Mouse (Mus musculus) gastrocnemius, postnatal 36 days (tissue): ENCODE data around the gene Tex264. TPM values are rescaled to one million over a fixed set of nuclear protein-coding genes. Genes with fewer than 3 reads are reported as not detected.

ENCODE experiments used
- DNase-seq, 2 experiments: peaks; one replicate each; pipeline ENCODE4 v3.0.0; 2022
- intact Hi-C: fragments of 180-260 bp; cut with DNase I; formaldehyde crosslinking; loops from one replicate; pipeline ENCODE4 v1.15.1; 2025
- total RNA-seq, 2 experiments: library from RNA; stranded (reverse); gene quantifications; 2 replicates each; pipeline ENCODE4 v1.2.3; 2021

Tex264 gene
- total RNA-seq, 2 experiments from 2014 or later = 26.0 to 27.3 TPM

DNA sequence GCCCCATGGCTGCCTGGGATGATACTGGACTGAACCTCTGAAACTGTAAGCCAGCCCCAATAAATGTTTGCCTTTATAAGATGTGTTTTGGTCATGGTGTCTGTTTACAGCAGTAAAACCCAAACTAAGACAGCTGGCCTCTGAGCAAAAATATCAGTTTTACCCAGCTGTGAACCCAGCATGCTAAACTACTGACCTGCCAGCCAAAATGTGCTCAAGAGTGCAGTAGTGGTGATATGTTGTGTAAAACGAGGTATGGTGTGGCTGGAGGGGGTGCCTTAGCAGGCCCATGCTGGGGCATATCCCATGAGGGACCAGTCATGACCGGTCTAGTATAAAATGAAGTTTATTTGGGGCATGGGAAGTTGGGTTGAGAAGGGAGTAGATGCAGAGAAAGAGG is 71.8 kb downstream of the Tex264 start:
- no peak for DNase-seq
- intact Hi-C loops = no loop called here

DNA sequence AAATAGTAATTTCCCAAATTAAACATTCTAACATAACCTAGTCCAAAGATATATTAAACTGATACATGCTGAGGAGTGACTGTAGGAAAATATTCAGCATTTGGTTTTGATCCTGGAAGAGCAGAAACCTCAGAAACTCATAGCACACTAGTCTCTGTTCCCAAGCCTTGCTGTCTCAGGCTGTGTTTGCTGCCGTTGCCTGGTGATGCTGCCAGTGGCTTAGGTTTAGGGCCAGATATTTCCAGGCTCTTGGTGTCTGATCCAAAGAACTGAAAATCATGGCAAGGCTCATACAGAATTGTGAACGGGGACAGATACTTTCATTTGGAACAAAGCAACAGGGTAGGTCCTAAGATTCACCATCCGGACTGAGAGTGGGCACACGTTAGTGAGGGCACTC is 75.0 kb downstream of the Tex264 start:
- no peak for DNase-seq
- intact Hi-C loops = no loop called here

Other genes starting within 250 kb of the Tex264 start
- 10 to 100 TPM in 1 of 2 experiments, 1 to 10 TPM in 1; 9.0 to 12.3 TPM for gene Acy1, start 247.6 kb downstream of the Tex264 start, total RNA-seq
- 1 to 10 TPM; 3.5 to 4.5 TPM for gene Abhd14b, start 238.5 kb downstream of the Tex264 start, total RNA-seq
- 10 to 100 TPM; 14.6 to 15.7 TPM for gene Abhd14a, start 238.2 kb downstream of the Tex264 start, total RNA-seq
- 10 to 100 TPM; 58.0 to 58.3 TPM for gene Pcbp4, start 232.6 kb downstream of the Tex264 start, total RNA-seq
- gene Gpr62, start 220.0 kb downstream of the Tex264 start, total RNA-seq = under 1 TPM in 1 of 2 experiments, not detected in 1; 0.30 TPM
- 10 to 100 TPM; 16.7 to 22.2 TPM for gene Rrp9, start 210.0 kb downstream of the Tex264 start, total RNA-seq
- 10 to 100 TPM; 62.1 to 78.7 TPM for gene Parp3, start 209.0 kb downstream of the Tex264 start, total RNA-seq
- gene Iqcf1, start 186.0 kb downstream of the Tex264 start, total RNA-seq = not detected
- gene Iqcf5, start 171.4 kb downstream of the Tex264 start, total RNA-seq = not detected
- not detected for gene Iqcf3, start 124.3 kb downstream of the Tex264 start, total RNA-seq
- gene Iqcf4, start 114.9 kb downstream of the Tex264 start, total RNA-seq = not detected
- not detected for gene Iqcf6, start 59.3 kb downstream of the Tex264 start, total RNA-seq
- gene Grm2, start 29.8 kb downstream of the Tex264 start, total RNA-seq = not detected
- gene Rad54l2, start 103.3 kb upstream of the Tex264 start, total RNA-seq = 1 to 10 TPM; 5.5 to 5.7 TPM
- 10 to 100 TPM; 12.2 to 12.7 TPM for gene Dcaf1, start 135.9 kb upstream of the Tex264 start, total RNA-seq
- gene Rbm15b, start 201.5 kb upstream of the Tex264 start, total RNA-seq = 1 to 10 TPM; 5.0 to 5.2 TPM
- 10 to 100 TPM; 38.1 to 41.5 TPM for gene Manf, start 206.1 kb upstream of the Tex264 start, total RNA-seq